Mouse (Mus musculus): ENCODE measurements around the gene Gm20388. TPM values are rescaled to one million over a fixed set of nuclear protein-coding genes. Genes with fewer than 3 reads are reported as not detected.

Gm20388 gene
- polyA plus RNA-seq, 1 experiment from 2014 or later = not detected

- Histone ChIP-seq H3K4me1 (replicated peaks; ENCODE audit: control insufficient read depth, insufficient read depth, low read length) (no peaks in the 10 kb centered on the region), H3K36me3 (ENCODE audit: control insufficient read depth, insufficient read depth) (no peaks in the 10 kb centered on the region), H3K27ac (ENCODE audit: low read depth, low read length) (no peak overlapping the region), H3K4me2 (replicated peaks; ENCODE audit: low read depth) (no peak overlapping the region), H3K9me3 (ENCODE audit: control insufficient read depth) (no peaks in the 10 kb centered on the region), H3K27me3 (replicated peaks; ENCODE audit: control insufficient read depth, insufficient read depth, low read length) (no peaks in the 10 kb centered on the region), H3K4me3 (ENCODE audit: low read depth, low read length) (no peak overlapping the region), H3K9ac (ENCODE audit: low read depth, low read length) (no peak overlapping the region)
- no peak for ATAC-seq
- no peak for TF ChIP-seq CTCF (IDR thresholded peaks at IDR 0.05; ENCODE audit: low read depth)
- WGBS = 87% methylated on average over 5 of the region's 5 CpGs
These were observed 4283.4 kb downstream of the Gm20388 start for GRCm38 (mm10) chr8:124193992-124194391.

GRCm38 (mm10) chr8:124196195-124196594 is 4285.6 kb downstream of the Gm20388 start:
- TF ChIP-seq CTCF (IDR thresholded peaks at IDR 0.05; ENCODE audit: low read depth) = no peak
- ATAC-seq = peak; percentile 38; the same call in 1 of the 2 replicates
- Histone ChIP-seq H3K9me3 (ENCODE audit: control insufficient read depth) (no peaks in the 10 kb centered on the region), H3K9ac (ENCODE audit: low read depth, low read length) (no peak overlapping the region), H3K36me3 (ENCODE audit: control insufficient read depth, insufficient read depth) (no peaks in the 10 kb centered on the region), H3K4me2 (replicated peaks; ENCODE audit: low read depth) (no peak overlapping the region), H3K27ac (ENCODE audit: low read depth, low read length) (no peak overlapping the region; the same call in 1 of the 2 replicates), H3K4me1 (replicated peaks; ENCODE audit: control insufficient read depth, insufficient read depth, low read length) (no peaks in the 10 kb centered on the region), H3K27me3 (replicated peaks; ENCODE audit: control insufficient read depth, insufficient read depth, low read length) (no peaks in the 10 kb centered on the region), H3K4me3 (ENCODE audit: low read depth, low read length) (no peak overlapping the region)
- 52% methylated on average over 5 of the region's 5 CpGs for WGBS

GRCm38 (mm10) chr8:124196797-124197196 is 4286.2 kb downstream of the Gm20388 start:
- H3K27ac ChIP-seq (ENCODE audit: low read depth, low read length) = no peak overlapping the region
- no peaks in the 10 kb centered on the region for H3K9me3 ChIP-seq (ENCODE audit: control insufficient read depth)
- WGBS = 39% methylated on average over 5 of the region's 5 CpGs
- TF ChIP-seq CTCF (IDR thresholded peaks at IDR 0.05; ENCODE audit: low read depth) = no peak
- H3K9ac ChIP-seq (ENCODE audit: low read depth, low read length) = no peak overlapping the region
- no peaks in the 10 kb centered on the region for H3K4me1 ChIP-seq (replicated peaks; ENCODE audit: control insufficient read depth, insufficient read depth, low read length)
- H3K36me3 ChIP-seq (ENCODE audit: control insufficient read depth, insufficient read depth) = no peaks in the 10 kb centered on the region
- H3K4me2 ChIP-seq (replicated peaks; ENCODE audit: low read depth) = no peak overlapping the region
- H3K4me3 ChIP-seq (ENCODE audit: low read depth, low read length) = no peak overlapping the region
- no peaks in the 10 kb centered on the region for H3K27me3 ChIP-seq (replicated peaks; ENCODE audit: control insufficient read depth, insufficient read depth, low read length)
- no peak for ATAC-seq

- no peak overlapping the region for H3K27ac ChIP-seq (ENCODE audit: low read depth, low read length)
- no peaks in the 10 kb centered on the region for H3K27me3 ChIP-seq (replicated peaks; ENCODE audit: control insufficient read depth, insufficient read depth, low read length)
- H3K4me2 ChIP-seq (replicated peaks; ENCODE audit: low read depth) = no peak overlapping the region
- H3K36me3 ChIP-seq (ENCODE audit: control insufficient read depth, insufficient read depth) = no peaks in the 10 kb centered on the region
- 83% methylated on average over 7 of the region's 7 CpGs for WGBS
- H3K9me3 ChIP-seq (ENCODE audit: control insufficient read depth) = no peaks in the 10 kb centered on the region
- H3K4me1 ChIP-seq (replicated peaks; ENCODE audit: control insufficient read depth, insufficient read depth, low read length) = no peaks in the 10 kb centered on the region
- no peak overlapping the region for H3K9ac ChIP-seq (ENCODE audit: low read depth, low read length)
- TF ChIP-seq CTCF (IDR thresholded peaks at IDR 0.05; ENCODE audit: low read depth) = no peak
- no peak for ATAC-seq
- no peak overlapping the region for H3K4me3 ChIP-seq (ENCODE audit: low read depth, low read length)
These were observed 4287.6 kb downstream of the Gm20388 start for GRCm38 (mm10) chr8:124198230-124198629.

GRCm38 (mm10) chr8:124200400-124200799 is 4289.8 kb downstream of the Gm20388 start:
- Histone ChIP-seq H3K27me3 (replicated peaks; ENCODE audit: control insufficient read depth, insufficient read depth, low read length) (no peaks in the 10 kb centered on the region), H3K4me3 (ENCODE audit: low read depth, low read length) (no peak overlapping the region), H3K9ac (ENCODE audit: low read depth, low read length) (no peak overlapping the region), H3K9me3 (ENCODE audit: control insufficient read depth) (no peaks in the 10 kb centered on the region), H3K4me2 (replicated peaks; ENCODE audit: low read depth) (no peak overlapping the region), H3K27ac (ENCODE audit: low read depth, low read length) (no peak overlapping the region), H3K36me3 (ENCODE audit: control insufficient read depth, insufficient read depth) (no peaks in the 10 kb centered on the region), H3K4me1 (replicated peaks; ENCODE audit: control insufficient read depth, insufficient read depth, low read length) (no peaks in the 10 kb centered on the region)
- 24% methylated on average over 7 of the region's 7 CpGs for WGBS
- TF ChIP-seq CTCF (IDR thresholded peaks at IDR 0.05; ENCODE audit: low read depth) = no peak
- no peak for ATAC-seq

- no peaks in the 10 kb centered on the region for H3K4me1 ChIP-seq (replicated peaks; ENCODE audit: control insufficient read depth, insufficient read depth, low read length)
- no peaks in the 10 kb centered on the region for H3K27me3 ChIP-seq (replicated peaks; ENCODE audit: control insufficient read depth, insufficient read depth, low read length)
- no peak overlapping the region for H3K4me2 ChIP-seq (replicated peaks; ENCODE audit: low read depth)
- WGBS = 55% methylated on average over 8 of the region's 8 CpGs
- no peak for TF ChIP-seq CTCF (IDR thresholded peaks at IDR 0.05; ENCODE audit: low read depth)
- H3K4me3 ChIP-seq (ENCODE audit: low read depth, low read length) = no peak overlapping the region
- no peak overlapping the region for H3K27ac ChIP-seq (ENCODE audit: low read depth, low read length)
- H3K36me3 ChIP-seq (ENCODE audit: control insufficient read depth, insufficient read depth) = no peaks in the 10 kb centered on the region
- H3K9me3 ChIP-seq (ENCODE audit: control insufficient read depth) = no peaks in the 10 kb centered on the region
- H3K9ac ChIP-seq (ENCODE audit: low read depth, low read length) = no peak overlapping the region; the same call in 1 of the 2 replicates
- no peak for ATAC-seq
These were observed 4291.1 kb downstream of the Gm20388 start for GRCm38 (mm10) chr8:124201706-124202105.

- Histone ChIP-seq H3K4me1 (replicated peaks; ENCODE audit: control insufficient read depth, insufficient read depth, low read length) (no peaks in the 10 kb centered on the region), H3K27me3 (replicated peaks; ENCODE audit: control insufficient read depth, insufficient read depth, low read length) (no peaks in the 10 kb centered on the region), H3K4me2 (replicated peaks; ENCODE audit: low read depth) (no peak overlapping the region), H3K36me3 (ENCODE audit: control insufficient read depth, insufficient read depth) (no peaks in the 10 kb centered on the region), H3K9me3 (ENCODE audit: control insufficient read depth) (no peaks in the 10 kb centered on the region), H3K4me3 (ENCODE audit: low read depth, low read length) (no peak overlapping the region), H3K27ac (ENCODE audit: low read depth, low read length) (no peak overlapping the region), H3K9ac (ENCODE audit: low read depth, low read length) (no peak overlapping the region)
- WGBS = 36% methylated on average over 5 of the region's 5 CpGs
- TF ChIP-seq CTCF (IDR thresholded peaks at IDR 0.05; ENCODE audit: low read depth) = no peak
- ATAC-seq = no peak
These were observed 4292.3 kb downstream of the Gm20388 start for GRCm38 (mm10) chr8:124202895-124203294.
